In genomic region chr2:130818838-130819647, GRCm38 (mm10) we compare ENCODE assay signal across 9 mouse cellular contexts.
DNase-seq lines count a peak whose midpoint lies in the region; ATAC-seq and TF ChIP-seq lines count a peak whose summit lies in the region.
"Had no signal": no experiment of that assay in that cellular context is flagged by ENCODE, and none has a peak within 500 bp of the region (broad histone marks: within the 10 kb centered on the region; RNA-seq: fewer than 3 reads in every experiment).

No protein-coding gene starts in this region.

- peaks cover 24% of the 10 kb centered on the region for H3K36me3 ChIP-seq in hindbrain, postnatal 0 days (ENCODE audit: insufficient read depth, low read length)
- H3K36me3 ChIP-seq in midbrain, embryonic 16.5 days (ENCODE audit: control insufficient read depth, insufficient read depth, low read length), result peaks cover 19% of the 10 kb centered on the region

- peak; percentile 93 for ATAC-seq in hindbrain, postnatal 0 days
- ATAC-seq in midbrain, embryonic 16.5 days, result peak; percentile 66
- ATAC-seq in granulocyte monocyte progenitor cell, adult 5-6 weeks (replicated peaks; ENCODE audit: poor library complexity, severe bottlenecking), result no peak

- H3K27ac ChIP-seq in hindbrain, postnatal 0 days, result peak overlapping the region; percentile 69
- 0 out of 2 replicates have a peak overlapping the region, but pooled peaks have one; percentile 7 for H3K27ac ChIP-seq in midbrain, embryonic 16.5 days (ENCODE audit: low read length)
- H3K27ac ChIP-seq: limb, embryonic 12.5 days had no signal

- peak; percentile 33 for DNase-seq in adrenal gland, postnatal 14 days
- no peak for DNase-seq in adrenal gland, adult 2 months
- peak; percentile 63 for DNase-seq in right cerebral cortex, adult 18-20 months
- no peak for DNase-seq in right cerebral cortex, postnatal 14 days
- DNase-seq in hindbrain, postnatal 0 days (ENCODE audit: low spot score), result peak; percentile 80
- no peak for DNase-seq in urinary bladder, postnatal 36 days (ENCODE audit: low spot score in 2 of 2)

- 11% methylated on average over 11 of the region's 11 CpGs for WGBS in hindbrain, postnatal 0 days
- 21% methylated on average over 11 of the region's 11 CpGs for WGBS in midbrain, embryonic 16.5 days

- H3K9ac ChIP-seq in hindbrain, postnatal 0 days (replicated peaks; ENCODE audit: low read length), result no peak overlapping the region
- H3K9ac ChIP-seq in midbrain, embryonic 16.5 days (ENCODE audit: low read depth, low read length), result no peak overlapping the region
- H3K9ac ChIP-seq: limb, embryonic 12.5 days had no signal

- no peak overlapping the region for H3K4me2 ChIP-seq in hindbrain, postnatal 0 days (ENCODE audit: low read depth, low read length)
- H3K4me2 ChIP-seq in midbrain, embryonic 16.5 days (ENCODE audit: low read length), result no peak overlapping the region
- H3K4me2 ChIP-seq: limb, embryonic 12.5 days had no signal

- no peaks in the 10 kb centered on the region for H3K4me1 ChIP-seq in hindbrain, postnatal 0 days (ENCODE audit: insufficient read depth, low read length)
- no peaks in the 10 kb centered on the region for H3K4me1 ChIP-seq in midbrain, embryonic 16.5 days (ENCODE audit: control insufficient read depth, insufficient read depth, low read length)

- H3K4me3 ChIP-seq in hindbrain, postnatal 0 days (ENCODE audit: low read length), result no peak overlapping the region
- no peak overlapping the region for H3K4me3 ChIP-seq in midbrain, embryonic 16.5 days (ENCODE audit: low read depth, low read length)
- H3K4me3 ChIP-seq: limb, embryonic 12.5 days had no signal

- no peaks in the 10 kb centered on the region for H3K9me3 ChIP-seq in hindbrain, postnatal 0 days (ENCODE audit: low read length)
- no peaks in the 10 kb centered on the region for H3K9me3 ChIP-seq in midbrain, embryonic 16.5 days (replicated peaks; ENCODE audit: control insufficient read depth, low read length, poor library complexity, severe bottlenecking)
- H3K9me3 ChIP-seq: limb, embryonic 12.5 days had no signal

- no peaks in the 10 kb centered on the region for H3K27me3 ChIP-seq in hindbrain, postnatal 0 days (ENCODE audit: insufficient read depth, low read length)
- H3K27me3 ChIP-seq in midbrain, embryonic 16.5 days (ENCODE audit: control insufficient read depth, insufficient read depth, low read depth, low read length), result no peaks in the 10 kb centered on the region
- H3K27me3 ChIP-seq: limb, embryonic 12.5 days had no signal

- peak; percentile 68 for TF ChIP-seq CTCF in hindbrain, postnatal 0 days (IDR thresholded peaks at IDR 0.05; ENCODE audit: low read depth)

Comparison
In these comparisons a context has a peak if more than half of its experiments do, and no peak if none do; other contexts are left out.
1. DNase-seq: peak in adrenal gland, postnatal 14 days (single experiment), right cerebral cortex, adult 18-20 months (single experiment) and hindbrain, postnatal 0 days (single experiment); none in adrenal gland, adult 2 months (single experiment), right cerebral cortex, postnatal 14 days (single experiment) and urinary bladder, postnatal 36 days (0 of 2).